Mouse (Mus musculus): ENCODE data around the gene Nek5.

DNA sequence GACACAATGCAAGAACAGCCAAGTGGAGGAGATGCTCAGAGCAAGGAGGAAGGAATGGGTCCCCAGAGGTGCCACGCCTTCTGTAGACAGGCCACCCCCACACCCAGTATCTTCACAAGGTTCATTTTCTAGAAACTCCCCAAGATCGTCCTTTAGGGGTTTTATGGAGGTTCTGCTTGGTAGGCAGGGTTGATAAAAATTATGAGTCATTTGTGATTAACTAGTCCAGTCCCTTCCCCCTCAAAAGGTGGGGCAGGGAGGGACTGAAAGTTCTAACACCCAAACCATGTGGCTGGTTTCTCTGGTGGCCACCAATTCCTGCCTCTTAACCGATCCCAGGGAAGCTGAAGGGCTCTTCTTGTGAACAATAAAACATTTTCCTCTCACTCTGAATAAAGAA lies 68.0 kb downstream of the Nek5 start:
- TF ChIP-seq CTCF (IDR thresholded peaks at IDR 0.05; ENCODE audit: low read depth, low read length) (no peak), POLR2A (IDR thresholded peaks at IDR 0.05; ENCODE audit: insufficient read depth, low read length) (no peak)

Measured in ES-Bruce4 (cell line).